Mouse (Mus musculus) liver, postnatal 0 days (tissue): ENCODE measurements around the gene Mark1. TPM values are rescaled to one million over a fixed set of nuclear protein-coding genes. Genes with fewer than 3 reads are reported as not detected.

Source experiments
- ATAC-seq: fragments of 200-750 bp; cut with Nextera tagmentation; 2 replicates; pipeline ENCODE4 v1.8.0; 2017; ENCODE audit warnings: mild to moderate bottlenecking, moderate library complexity
- DNase-seq: peaks from one replicate; pipeline ENCODE4 v3.0.0-alpha.2; 2016
- H3K27ac ChIP-seq: fragments of 300-500 bp; sonication (generic); 2 replicates; pipeline ENCODE4 v1.5.1; 2014; ENCODE audit warnings: antibody characterized with exemption, moderate library complexity, mild to moderate bottlenecking, low read depth
- H3K27me3 ChIP-seq: fragments of 300-500 bp; sonication (generic); 2 replicates; pipeline ENCODE4 v1.6.1; 2014; ENCODE audit warnings: low read length, control low read depth, mixed read lengths; ENCODE audit not compliant: insufficient read depth
- H3K36me3 ChIP-seq: fragments of 300-500 bp; sonication (generic); replicated peaks from 2 replicates; pipeline ENCODE4 v1.6.1; 2014; ENCODE audit warnings: mild to moderate bottlenecking, control low read depth, low read length, moderate library complexity, mixed read lengths; ENCODE audit not compliant: insufficient read depth
- H3K4me1 ChIP-seq: fragments of 300-500 bp; sonication (generic); 2 replicates; pipeline ENCODE4 v1.6.1; 2014; ENCODE audit warnings: antibody characterized with exemption, mild to moderate bottlenecking, control low read depth; ENCODE audit not compliant: insufficient read depth
- H3K4me2 ChIP-seq: fragments of 300-500 bp; sonication (generic); 2 replicates; pipeline ENCODE4 v1.6.1; 2014; ENCODE audit warnings: low read depth, mild to moderate bottlenecking, low read length, moderate library complexity, mixed read lengths
- H3K4me3 ChIP-seq: fragments of 300-500 bp; sonication (generic); 2 replicates; pipeline ENCODE4 v1.5.1; 2014; ENCODE audit warnings: low read depth, low read length
- H3K9ac ChIP-seq: fragments of 300-500 bp; sonication (generic); replicated peaks from 2 replicates; pipeline ENCODE4 v1.6.1; 2014; ENCODE audit warnings: mild to moderate bottlenecking, moderate library complexity
- H3K9me3 ChIP-seq: fragments of 300-500 bp; sonication (generic); 2 replicates; pipeline ENCODE4 v1.6.1; 2016; ENCODE audit warnings: mild to moderate bottlenecking, control low read depth, low read length, mixed read lengths
- CTCF ChIP-seq: sonication (generic); IDR thresholded peaks from 2 replicates; pipeline ENCODE4 v1.5.1; 2016; ENCODE audit warnings: antibody characterized with exemption, low read depth
- EP300 ChIP-seq: IDR thresholded peaks from 2 replicates; pipeline ENCODE4 v1.6.1; 2016; ENCODE audit warnings: antibody characterized with exemption, low read depth, mild to moderate bottlenecking
- WGBS: fragments of 180-500 bp; shearing (Covaris S2); extraction: QIAGEN DNeasy Blood & Tissue Kit; methylation state at CpG from one replicate; pipeline ENCODE4 v1.1.7; 2014; ENCODE audit not compliant: insufficient replicate concordance; 5-methylcytosine and 5-hydroxymethylcytosine counted together
- polyA plus RNA-seq: library from polyadenylated mRNA; unstranded; fragments of >200 nt; fragmentation: Nextera tagmentation; extraction: Ambion mirVana; gene quantifications from 2 replicates; pipeline ENCODE4 v1.2.1, GENCODE M21; 2015

Gene Mark1
- polyA plus RNA-seq, 1 experiment from 2014 or later = 0.31 TPM

GRCm38 (mm10) chr1:185012566-185012965 is 13.2 kb upstream of the Mark1 start:
- ATAC-seq = no peak
- Histone ChIP-seq H3K4me2 (no peak overlapping the region), H3K36me3 (no peaks in the 10 kb centered on the region), H3K27me3 (no peaks in the 10 kb centered on the region), H3K9me3 (no peaks in the 10 kb centered on the region), H3K9ac (no peak overlapping the region), H3K27ac (no peak overlapping the region), H3K4me1 (no peaks in the 10 kb centered on the region), H3K4me3 (no peak overlapping the region)
- DNase-seq = no peak
- TF ChIP-seq EP300 (no peak), CTCF (no peak)
- WGBS = 67% methylated on average over 3 of the region's 3 CpGs

GRCm38 (mm10) chr1:185007066-185007465 is 7.7 kb upstream of the Mark1 start:
- H3K4me1 ChIP-seq = no peaks in the 10 kb centered on the region
- ATAC-seq (no peak), DNase-seq (no peak)
- no peak overlapping the region for H3K9ac ChIP-seq
- no peak overlapping the region for H3K4me3 ChIP-seq
- H3K36me3 ChIP-seq = no peaks in the 10 kb centered on the region
- no peak overlapping the region for H3K4me2 ChIP-seq
- no peak overlapping the region for H3K27ac ChIP-seq
- WGBS = 76% methylated on average over 5 of the region's 5 CpGs
- no peak for TF ChIP-seq EP300
- TF ChIP-seq CTCF = no peak
- no peaks in the 10 kb centered on the region for H3K9me3 ChIP-seq
- H3K27me3 ChIP-seq = no peaks in the 10 kb centered on the region

GRCm38 (mm10) chr1:184999780-185000599 is 620 bp upstream of the Mark1 start:
- Histone ChIP-seq H3K4me2 (peak overlapping the region; percentile 80), H3K27ac (no peak overlapping the region), H3K4me3 (peak overlapping the region; percentile 51), H3K9ac (no peak overlapping the region), H3K36me3 (no peaks in the 10 kb centered on the region), H3K4me1 (no peaks in the 10 kb centered on the region), H3K27me3 (peaks cover 36% of the 10 kb centered on the region), H3K9me3 (no peaks in the 10 kb centered on the region)
- WGBS = 3% methylated on average over 26 of the region's 65 CpGs
- no peak for TF ChIP-seq CTCF
- no peak for TF ChIP-seq EP300
- ATAC-seq (no peak; the same call in 1 of the 2 replicates), DNase-seq (peak; percentile 30)

GRCm38 (mm10) chr1:184998631-184999030 is 739 bp downstream of the Mark1 start:
- H3K27me3 ChIP-seq = peaks cover 36% of the 10 kb centered on the region
- no peak for TF ChIP-seq CTCF
- H3K27ac ChIP-seq = no peak overlapping the region
- H3K4me3 ChIP-seq = peak overlapping the region; percentile 51
- no peaks in the 10 kb centered on the region for H3K36me3 ChIP-seq
- ATAC-seq (no peak), DNase-seq (no peak)
- H3K9ac ChIP-seq = 0 out of 2 replicates have a peak overlapping the region, but pooled peaks have one; percentile 51
- H3K4me2 ChIP-seq = peak overlapping the region; percentile 80
- WGBS = 15% methylated on average over 2 of the region's 2 CpGs
- H3K9me3 ChIP-seq = no peaks in the 10 kb centered on the region
- no peaks in the 10 kb centered on the region for H3K4me1 ChIP-seq

- Histone ChIP-seq H3K9me3 (no peaks in the 10 kb centered on the region), H3K4me2 (no peak overlapping the region), H3K27ac (no peak overlapping the region), H3K36me3 (no peaks in the 10 kb centered on the region), H3K4me3 (no peak overlapping the region), H3K27me3 (peaks cover 36% of the 10 kb centered on the region), H3K4me1 (no peaks in the 10 kb centered on the region), H3K9ac (no peak overlapping the region)
- TF ChIP-seq CTCF = no peak
- ATAC-seq (no peak), DNase-seq (no peak)
- 66% methylated on average over 9 of the region's 9 CpGs for WGBS
Measured at GRCm38 (mm10) chr1:184998161-184998560, 1.2 kb downstream of the Mark1 start.

DNA sequence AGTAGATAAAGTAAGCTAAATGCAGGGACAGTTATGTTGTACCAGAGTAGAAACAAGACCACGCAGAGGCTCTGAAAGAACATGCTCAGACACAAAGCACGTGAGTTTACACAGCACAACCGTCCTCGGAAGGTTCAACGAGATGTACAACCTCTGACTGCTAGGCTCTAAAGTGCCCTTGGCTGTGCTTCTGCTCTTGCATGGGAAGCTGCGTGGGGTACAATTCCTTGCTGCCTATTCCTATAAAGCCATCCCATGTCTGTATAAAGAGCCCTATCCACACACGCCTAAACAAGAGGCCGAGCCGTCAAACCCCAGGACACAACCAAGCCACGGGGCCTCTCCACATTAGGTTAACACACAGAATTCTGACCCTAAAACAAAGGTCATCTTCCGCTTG is 1.9 kb downstream of the Mark1 start:
- H3K4me3 ChIP-seq = no peak overlapping the region
- no peak overlapping the region for H3K4me2 ChIP-seq
- no peaks in the 10 kb centered on the region for H3K4me1 ChIP-seq
- H3K27ac ChIP-seq = no peak overlapping the region
- H3K27me3 ChIP-seq = peaks cover 36% of the 10 kb centered on the region
- DNase-seq (no peak), ATAC-seq (no peak)
- no peak overlapping the region for H3K9ac ChIP-seq
- no peaks in the 10 kb centered on the region for H3K36me3 ChIP-seq
- WGBS = 65% methylated on average over 11 of the region's 11 CpGs
- TF ChIP-seq CTCF (no peak), EP300 (no peak)
- H3K9me3 ChIP-seq = no peaks in the 10 kb centered on the region
